Mouse (Mus musculus) left cerebral cortex, adult 6 months (tissue): Measurements from ENCODE around the gene Zfp324. TPM values are rescaled to one million over a fixed set of nuclear protein-coding genes. Genes with fewer than 3 reads are reported as not detected.

ENCODE experiments used
- long read RNA-seq, 2 experiments: library from polyadenylated mRNA; unstranded; transcript quantifications; one replicate each; pipeline ENCODE4 v2.0.0; 2019 to 2020
- polyA plus RNA-seq: library from polyadenylated mRNA; unstranded; fragments of <200 nt; fragmentation: Nextera tagmentation; gene quantifications from 2 replicates; pipeline ENCODE4 v1.2.3, GENCODE M21; 2021

Gene Zfp324
- polyA plus RNA-seq: 2.1 and 2.2 TPM in 2 replicates
- long read RNA-seq, experiment 1, full-length matches to known transcripts: 24 of 29 reads
- long read RNA-seq, experiment 1, partial matches to known transcripts: 4 of 29 reads
- long read RNA-seq, experiment 1, other reads (novel, unspliced or antisense): 1 of 29 reads
- long read RNA-seq, experiment 2, full-length matches to known transcripts: 3 of 6 reads
- long read RNA-seq, experiment 2, partial matches to known transcripts: 0 of 6 reads
- long read RNA-seq, experiment 2, other reads (novel, unspliced or antisense): 3 of 6 reads

GRCm38 (mm10) chr7:12965678-12966091, at the start of gene Zfp324:
TSS of gene Zfp324 (plus strand) at chr7:12965838.

GRCm38 (mm10) chr7:12921705-12922465, 43.8 kb upstream of the Zfp324 start, which contains the start of gene Rps5:
TSS of gene Rps5 (plus strand) at chr7:12922290.

GRCm38 (mm10) chr7:12927191-12927680, 38.4 kb upstream of the Zfp324 start, which contains the start of gene Rnf225:
TSS of gene Rnf225 (plus strand) at chr7:12927416.

GRCm38 (mm10) chr7:12977682-12978389, 12.2 kb downstream of the Zfp324 start, which contains the start of gene Zfp446:
TSS of gene Zfp446 (plus strand) at chr7:12977848.

GRCm38 (mm10) chr7:12998053-12998452, 32.4 kb downstream of the Zfp324 start, which contains the start of gene Slc27a5:
TSS of gene Slc27a5 (minus strand) at chr7:12998192.

GRCm38 (mm10) chr7:12998851-12999250, 33.2 kb downstream of the Zfp324 start, which contains the start of gene Trim28:
TSS of gene Trim28 (plus strand) at chr7:12999114.

GRCm38 (mm10) chr7:13010005-13010908, 44.6 kb downstream of the Zfp324 start, which contains the start of gene Zbtb45:
TSS of gene Zbtb45 (minus strand) at chr7:13010034.

Other genes with a start within 250 kb of the Zfp324 start
- not detected in 2 replicates for gene Vmn2r56, start 230.8 kb upstream of the Zfp324 start, polyA plus RNA-seq
- 5.4 and 7.1 TPM in 2 replicates for gene Zscan18, start 162.2 kb upstream of the Zfp324 start, polyA plus RNA-seq
- gene Zfp329, start 147.0 kb upstream of the Zfp324 start, polyA plus RNA-seq: 9.1 and 9.8 TPM in 2 replicates
- gene Zfp110, start 131.1 kb upstream of the Zfp324 start, polyA plus RNA-seq: 5.6 and 8.0 TPM in 2 replicates
- 3.0 and 3.7 TPM in 2 replicates for gene Zfp128, start 84.7 kb upstream of the Zfp324 start, polyA plus RNA-seq
- gene Zscan22, start 68.0 kb upstream of the Zfp324 start, polyA plus RNA-seq: 9.4 and 10.1 TPM in 2 replicates
- gene Rps5, start 43.5 kb upstream of the Zfp324 start, polyA plus RNA-seq: 501 and 651 TPM in 2 replicates
- gene Rnf225, start 38.4 kb upstream of the Zfp324 start, polyA plus RNA-seq: 0.72 and 0.75 TPM in 2 replicates
- gene Zfp446, start 12.0 kb downstream of the Zfp324 start, polyA plus RNA-seq: 3.5 and 3.7 TPM in 2 replicates
- gene Slc27a5, start 32.4 kb downstream of the Zfp324 start, polyA plus RNA-seq: not detected in 2 replicates
- 54.8 and 98.3 TPM in 2 replicates for gene Trim28, start 33.3 kb downstream of the Zfp324 start, polyA plus RNA-seq
- 7.8 and 11.4 TPM in 2 replicates for gene Zbtb45, start 44.2 kb downstream of the Zfp324 start, polyA plus RNA-seq
- gene Chmp2a, start 69.0 kb downstream of the Zfp324 start, polyA plus RNA-seq: 313 and 375 TPM in 2 replicates
- 24.0 and 50.3 TPM in 2 replicates for gene Ube2m, start 72.4 kb downstream of the Zfp324 start, polyA plus RNA-seq
- 6.9 and 8.3 TPM in 2 replicates for gene Mzf1, start 88.9 kb downstream of the Zfp324 start, polyA plus RNA-seq
- gene Vmn1r85, start 129.3 kb downstream of the Zfp324 start, polyA plus RNA-seq: not detected in 2 replicates
- gene Vmn1r86, start 154.1 kb downstream of the Zfp324 start, polyA plus RNA-seq: not detected in 2 replicates
- not detected in 2 replicates for gene Vmn1r87, start 174.3 kb downstream of the Zfp324 start, polyA plus RNA-seq
- gene Vmn1r88, start 193.7 kb downstream of the Zfp324 start, polyA plus RNA-seq: not detected in 2 replicates
- gene Vmn1r89, start 247.2 kb downstream of the Zfp324 start, polyA plus RNA-seq: not detected in 2 replicates